Mouse (Mus musculus) 3134 (cell line): ENCODE measurements around the gene Gm5483.
"Not testable (repeated sequence)": the region's sequence is repeated elsewhere in the genome, so short reads cannot be mapped to it uniquely, and the experiment has no call there.

ENCODE experiments used
- DNase-seq: peaks from one replicate; pipeline ENCODE4 v3.0.0-alpha.2; 2011; ENCODE audit warnings: low spot score; ENCODE audit not compliant: insufficient read length; ENCODE audit errors: extremely low read depth

Gene Gm5483

DNA sequence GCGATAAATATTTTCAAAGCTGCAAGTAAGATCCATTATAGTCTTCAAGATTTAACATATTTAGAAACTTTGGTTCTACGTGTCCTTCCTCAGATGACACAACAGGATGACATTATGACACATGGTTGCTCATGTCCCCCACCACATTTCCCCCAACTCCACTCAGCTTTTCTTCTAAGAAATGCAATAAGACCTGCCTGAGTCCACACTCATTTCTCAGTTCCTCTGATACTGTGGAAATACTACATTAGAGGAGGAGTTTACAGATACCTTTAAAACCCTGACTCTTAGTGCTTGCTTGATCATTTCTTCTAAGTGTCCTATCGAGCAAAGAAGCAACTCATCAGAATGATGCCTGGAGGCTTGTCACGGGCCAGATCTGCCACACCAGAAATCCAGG lies at the start of gene Gm5483:
Gene Gm5483 (plus strand): TSS at position 301 of the 400 bp plus-strand sequence.
- not testable (repeated sequence) for DNase-seq

DNA sequence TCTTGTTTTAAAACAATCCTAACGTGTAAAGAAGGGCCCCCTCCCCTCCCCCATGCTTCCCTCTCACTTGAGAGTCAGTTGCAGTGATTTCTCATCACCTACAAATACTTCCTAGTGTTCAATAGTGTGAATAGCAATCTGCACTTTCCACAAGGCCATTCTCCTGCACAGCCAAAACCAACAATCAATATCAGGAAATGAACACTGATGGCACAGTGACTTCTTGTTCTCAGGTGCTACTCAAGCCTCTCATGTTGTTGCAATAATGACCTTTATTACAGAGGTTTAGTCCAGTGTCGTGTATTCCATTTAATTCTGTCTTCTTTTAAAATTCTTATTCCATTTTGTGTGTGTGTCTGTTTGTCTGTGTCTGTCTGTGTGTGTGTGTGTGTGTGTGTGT lies 45.8 kb upstream of the Gm5483 start:
- no peak for DNase-seq

DNA sequence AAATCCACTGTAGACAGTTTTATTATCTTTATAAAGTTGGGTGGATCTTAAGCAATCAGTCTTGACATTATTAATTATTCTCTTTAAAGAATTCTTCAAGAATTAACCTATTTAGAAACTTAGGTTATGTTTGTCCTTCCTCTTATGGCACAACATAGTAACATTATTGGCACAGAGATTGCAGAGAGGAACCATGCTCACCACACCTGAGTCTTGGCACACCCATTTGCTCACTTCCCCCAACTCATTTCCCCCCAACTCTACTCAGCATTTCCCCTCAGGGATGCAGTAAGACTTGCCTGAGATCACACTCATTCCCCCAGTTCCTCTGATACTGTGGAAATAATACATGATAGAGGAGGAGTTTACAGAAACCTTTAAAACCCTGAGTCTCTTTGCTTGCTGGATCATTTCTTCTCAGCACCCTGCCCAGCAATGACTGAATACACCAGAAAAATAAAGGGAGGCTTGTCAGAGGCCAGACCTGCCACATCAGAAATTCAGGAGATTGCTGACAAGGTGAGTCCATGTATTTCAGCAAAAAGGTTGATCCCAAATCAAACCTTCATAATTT lies 27.5 kb upstream of the Gm5483 start, which contains the start of gene Stfa2l1:
Gene Stfa2l1 (plus strand): TSS at position 410 of the 574 bp plus-strand sequence.
- no peak for DNase-seq

DNA sequence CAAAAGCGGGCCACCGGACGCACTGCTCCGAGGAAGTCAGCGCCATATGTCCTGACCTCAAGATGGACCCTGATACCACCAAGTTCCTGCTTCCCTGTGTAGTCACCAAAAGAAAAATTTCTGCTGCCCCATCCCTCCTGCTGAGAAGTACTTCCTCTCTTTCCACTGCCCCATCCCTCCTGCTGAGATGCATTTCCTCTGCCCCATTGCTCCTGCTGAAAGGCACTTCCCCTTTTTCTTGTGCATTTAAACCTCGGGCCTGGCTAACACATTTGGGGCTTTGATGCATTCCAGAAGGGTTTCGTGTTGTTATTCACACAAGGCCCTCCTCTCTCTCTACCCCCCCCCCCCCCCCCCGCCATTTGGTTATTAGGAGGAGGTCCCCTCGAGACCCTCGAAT lies 16.2 kb upstream of the Gm5483 start:
- DNase-seq, result not testable (repeated sequence)

DNA sequence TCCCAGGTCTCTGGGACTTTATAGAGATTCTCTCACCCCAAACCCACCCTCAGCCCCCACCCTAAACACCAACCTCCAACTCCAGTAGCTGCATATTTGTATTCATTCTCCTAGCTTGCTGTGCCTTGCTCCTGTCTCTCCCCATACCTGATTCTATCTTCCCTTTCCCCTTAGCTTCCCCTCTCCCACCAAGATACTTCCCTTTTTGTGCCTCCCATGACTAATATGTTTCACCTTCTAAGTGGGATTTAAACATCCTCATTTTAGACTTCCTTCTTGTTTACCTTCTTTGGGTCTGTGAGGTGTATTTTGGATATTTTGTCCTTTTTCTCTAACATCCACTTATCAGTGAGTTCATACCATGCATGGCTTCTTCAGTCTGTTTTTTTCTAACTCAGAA lies 7.9 kb upstream of the Gm5483 start:
- DNase-seq, result no peak

DNA sequence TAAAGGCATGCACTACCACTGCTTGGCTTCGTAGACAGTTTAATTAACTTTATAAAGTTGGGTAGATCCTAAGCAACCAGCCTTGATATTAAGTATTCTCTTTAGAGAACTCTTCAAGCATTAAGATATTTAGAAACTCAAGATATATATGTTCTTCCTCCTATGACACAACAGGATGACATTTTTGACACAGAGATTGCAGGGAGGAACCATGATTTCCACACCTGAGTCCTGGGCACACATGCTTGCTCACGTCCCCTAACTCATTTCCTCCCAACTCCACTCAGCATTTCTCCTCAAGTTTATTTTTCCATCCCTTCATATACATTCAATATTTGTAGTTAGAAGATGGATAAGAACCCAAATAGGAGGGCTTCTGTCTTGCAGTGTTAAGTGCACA lies 4.1 kb upstream of the Gm5483 start:
- DNase-seq, result no peak

DNA sequence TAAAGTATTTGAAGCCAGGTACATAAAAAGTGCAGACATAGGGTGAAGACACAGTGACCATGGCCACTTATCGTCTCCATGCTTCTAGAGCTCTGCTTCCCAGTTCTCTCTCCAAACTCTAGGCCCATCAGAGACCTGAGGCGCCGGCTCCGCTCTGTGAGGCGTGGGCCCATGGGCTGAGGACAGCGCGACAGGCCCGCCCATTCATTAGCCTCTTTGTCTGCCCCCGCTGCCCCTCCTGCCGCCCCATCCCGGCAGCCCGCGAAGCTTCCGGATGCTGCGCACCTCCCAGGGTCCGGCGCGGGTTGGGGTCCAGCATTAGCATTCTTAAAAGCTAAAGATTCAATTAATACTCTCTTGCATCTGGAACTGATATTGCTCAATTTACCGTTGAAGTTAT lies 15.2 kb downstream of the Gm5483 start:
- DNase-seq, result no peak

DNA sequence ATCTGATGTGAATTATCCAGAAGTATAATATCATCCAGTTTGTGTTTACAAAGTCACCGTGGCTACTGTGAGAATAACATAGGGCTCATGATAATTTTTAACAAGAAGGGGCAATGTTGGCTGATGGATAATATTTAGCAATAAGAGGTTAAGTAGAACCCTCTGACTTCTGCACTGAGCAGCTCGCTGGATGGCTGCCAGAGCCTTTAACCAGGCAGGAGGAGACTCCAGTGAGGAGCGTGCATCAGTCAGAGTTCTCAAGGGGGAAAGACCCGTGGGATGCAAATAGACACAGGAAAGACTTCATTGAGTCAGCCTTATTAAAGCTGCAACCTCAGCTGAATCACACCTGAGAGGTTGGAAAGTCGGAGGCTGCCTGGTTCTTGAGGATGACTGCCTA lies 19.8 kb downstream of the Gm5483 start:
- DNase-seq, result no peak

DNA sequence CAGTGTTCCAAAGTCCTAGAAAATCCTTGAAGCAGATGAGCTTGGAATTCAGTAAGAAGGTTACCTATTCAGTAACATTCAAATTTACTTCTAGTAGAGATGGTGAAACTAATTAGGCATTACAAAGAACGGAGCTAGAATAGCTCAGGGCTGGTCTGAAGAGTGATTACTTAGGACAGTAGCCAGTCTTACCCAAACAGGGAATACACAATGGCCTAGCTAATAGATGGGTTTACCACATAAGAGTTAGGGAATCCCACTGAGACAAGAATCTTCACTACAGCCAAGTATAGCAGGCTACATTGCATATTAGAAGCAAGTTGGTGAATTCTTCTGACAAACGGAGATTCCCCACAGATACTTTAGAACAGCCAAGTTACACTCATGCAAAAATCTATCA lies 21.7 kb downstream of the Gm5483 start:
- DNase-seq, result not testable (repeated sequence)

DNA sequence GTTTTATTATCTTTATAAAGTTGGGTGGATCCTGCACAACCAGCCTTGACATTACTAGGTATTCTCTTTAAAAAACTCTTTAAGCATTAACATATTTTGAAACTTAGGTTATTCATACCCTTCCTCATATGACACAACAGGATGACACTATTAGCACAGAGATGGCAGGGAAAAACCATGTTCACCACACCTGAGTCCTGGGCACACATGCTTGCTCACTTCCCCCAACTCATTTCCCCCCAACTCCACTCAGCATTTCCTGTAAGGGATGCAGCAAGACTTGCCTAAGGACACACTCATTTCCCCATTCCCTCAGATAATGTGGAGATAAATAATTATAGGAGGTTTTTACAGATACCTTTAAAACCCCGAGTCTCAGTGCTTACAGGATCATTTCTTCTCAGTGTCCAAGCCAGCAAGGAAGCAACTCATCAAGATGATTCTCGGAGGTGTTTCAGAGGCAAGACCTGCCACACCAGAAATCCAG lies 26.0 kb downstream of the Gm5483 start, which contains the start of gene Gm5416:
Gene Gm5416 (plus strand): TSS at position 437 of the 487 bp plus-strand sequence.
- DNase-seq, result no peak

DNA sequence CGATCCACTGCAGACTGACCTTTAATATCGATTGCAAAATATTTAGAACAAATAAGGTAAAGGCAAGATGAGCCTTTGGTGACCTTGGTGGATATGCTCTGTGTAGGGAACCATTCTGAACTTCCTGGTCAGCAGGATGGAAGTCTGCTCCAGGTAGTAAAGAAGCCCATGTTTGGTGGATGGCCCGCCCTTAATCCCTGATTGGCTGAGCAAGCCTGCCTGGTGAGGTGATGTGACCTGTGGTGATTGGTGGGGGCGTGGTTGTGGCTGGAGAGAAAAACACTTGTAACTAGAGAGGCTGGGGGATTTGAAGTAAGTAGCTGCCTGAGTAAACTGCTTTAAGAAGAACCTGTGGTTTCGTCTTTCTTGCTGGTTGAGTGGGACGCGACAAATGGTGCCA lies 37.2 kb downstream of the Gm5483 start, which contains the start of gene 2010005H15Rik:
Gene 2010005H15Rik (plus strand): TSS at position 301 of the 400 bp plus-strand sequence.
- DNase-seq, result not testable (repeated sequence)
